Mouse (Mus musculus) layer of hippocampus, postnatal 36 days (tissue): ENCODE measurements around the gene Pef1. TPM values are rescaled to one million over a fixed set of nuclear protein-coding genes. Genes with fewer than 3 reads are reported as not detected.

Source experiments
- DNase-seq, 2 experiments: peaks; one replicate each; pipeline ENCODE4 v3.0.0; 2022
- total RNA-seq, 2 experiments: library from RNA; stranded (reverse); gene quantifications; 2 replicates each; pipeline ENCODE4 v1.2.3; 2021

Pef1 gene
- total RNA-seq, 2 experiments from 2014 or later: 63.7 TPM

GRCm38 (mm10) chr4:130139214-130139492 is 36.8 kb downstream of the Pef1 start, which contains the start of gene Hcrtr1:
Gene Hcrtr1 (minus strand): TSS chr4:130139359.
- no peak for DNase-seq

DNA sequence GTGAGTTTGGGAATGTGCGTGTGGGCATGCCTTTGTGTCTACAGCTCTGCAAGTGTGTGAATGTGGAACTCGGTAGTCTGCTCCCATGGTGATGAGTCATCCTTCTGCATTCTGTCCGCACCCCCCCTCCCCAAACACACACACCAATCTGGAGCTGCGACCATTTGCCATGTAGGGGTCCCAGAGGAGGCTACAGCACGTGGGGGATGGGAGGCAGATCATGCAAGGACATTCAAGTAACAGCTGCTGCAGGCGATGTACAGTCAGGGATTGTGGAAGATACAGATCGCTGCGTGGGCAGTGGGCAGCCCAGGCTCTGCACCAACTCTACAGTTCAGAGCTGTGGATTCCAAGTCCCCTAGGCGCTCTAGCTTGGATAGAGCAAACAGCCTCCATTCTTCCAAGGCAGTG is 38.6 kb downstream of the Pef1 start:
- peak; percentile 47 to 51 for DNase-seq

GRCm38 (mm10) chr4:130141786-130142185 is 39.4 kb downstream of the Pef1 start:
- no peak for DNase-seq

GRCm38 (mm10) chr4:130148405-130148804 is 46.0 kb downstream of the Pef1 start:
- DNase-seq: no peak

DNA sequence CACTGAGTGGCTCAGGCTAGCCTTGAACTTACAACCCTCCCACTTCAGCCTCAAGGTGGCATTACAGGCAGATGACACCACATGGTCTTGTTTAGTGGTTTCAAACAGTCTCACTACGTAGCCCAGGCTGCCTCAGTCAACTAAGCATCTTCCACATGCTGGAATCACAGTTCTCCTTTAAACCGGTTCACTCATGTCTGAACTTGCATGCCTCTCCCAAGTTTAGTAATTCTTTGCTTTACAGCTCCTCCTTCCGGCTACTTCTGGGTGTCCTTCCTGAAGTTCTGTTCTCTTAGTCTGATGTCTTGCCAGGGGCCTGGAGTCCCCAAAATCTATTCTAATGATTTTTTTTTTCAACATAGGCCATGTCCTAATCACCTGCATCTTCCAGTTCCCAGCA is 51.9 kb downstream of the Pef1 start:
- DNase-seq: no peak

GRCm38 (mm10) chr4:130156812-130157371 is 54.5 kb downstream of the Pef1 start:
- DNase-seq: no peak

GRCm38 (mm10) chr4:130161349-130161748 is 59.0 kb downstream of the Pef1 start:
- DNase-seq: no peak

- no peak for DNase-seq
These were observed 61.1 kb downstream of the Pef1 start for GRCm38 (mm10) chr4:130163391-130163861.

DNA sequence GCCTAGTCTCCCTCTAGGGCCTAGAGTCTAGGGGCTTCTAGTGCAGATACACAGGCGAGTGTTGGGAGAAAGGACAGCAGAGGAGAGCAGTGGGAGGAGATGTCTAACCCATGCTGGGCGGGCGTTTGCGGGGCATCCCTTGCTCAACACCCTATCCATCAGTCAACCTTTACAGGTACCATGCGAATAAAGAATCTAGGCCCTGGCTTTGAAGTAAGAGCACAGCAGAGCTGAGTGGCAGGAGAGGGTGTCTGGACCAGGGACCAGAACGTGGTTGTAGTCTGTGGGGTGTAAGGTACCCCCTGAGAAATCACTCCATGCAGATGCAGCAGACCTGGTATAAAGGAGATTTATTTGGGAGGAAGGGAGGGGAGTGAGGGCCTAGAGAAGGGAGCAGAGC is 61.8 kb downstream of the Pef1 start:
- no peak for DNase-seq

DNA sequence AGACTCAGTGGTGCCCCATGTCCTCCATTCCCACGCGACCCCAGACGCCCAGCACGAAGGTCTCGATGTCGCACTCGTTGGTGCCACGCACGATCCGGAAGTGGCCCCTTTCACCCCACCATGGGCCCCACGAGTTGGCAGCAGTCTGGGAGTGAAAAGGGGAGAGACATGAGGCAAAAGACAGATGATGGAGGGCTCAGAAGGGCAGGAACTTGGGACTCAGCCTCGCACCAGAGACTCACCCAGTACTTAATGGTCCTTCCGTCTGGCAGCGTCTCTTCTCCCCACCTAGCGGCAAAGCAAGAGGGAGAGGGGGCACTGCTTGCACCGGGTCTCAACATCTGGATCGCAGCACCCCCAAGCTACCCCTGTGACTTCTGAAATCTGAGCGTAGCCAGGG is 63.7 kb downstream of the Pef1 start:
- DNase-seq: no peak

GRCm38 (mm10) chr4:130166592-130166991 is 64.2 kb downstream of the Pef1 start:
- no peak for DNase-seq

- no peak for DNase-seq
These were observed 65.0 kb downstream of the Pef1 start for GRCm38 (mm10) chr4:130167321-130167720.

GRCm38 (mm10) chr4:130167814-130168213 is 65.5 kb downstream of the Pef1 start:
- DNase-seq: no peak

- DNase-seq: no peak
These were observed 66.2 kb downstream of the Pef1 start for GRCm38 (mm10) chr4:130168280-130169183.

GRCm38 (mm10) chr4:130169411-130169971 is 67.1 kb downstream of the Pef1 start:
- no peak for DNase-seq

GRCm38 (mm10) chr4:130170362-130170761 is 68.0 kb downstream of the Pef1 start:
- DNase-seq: no peak

DNA sequence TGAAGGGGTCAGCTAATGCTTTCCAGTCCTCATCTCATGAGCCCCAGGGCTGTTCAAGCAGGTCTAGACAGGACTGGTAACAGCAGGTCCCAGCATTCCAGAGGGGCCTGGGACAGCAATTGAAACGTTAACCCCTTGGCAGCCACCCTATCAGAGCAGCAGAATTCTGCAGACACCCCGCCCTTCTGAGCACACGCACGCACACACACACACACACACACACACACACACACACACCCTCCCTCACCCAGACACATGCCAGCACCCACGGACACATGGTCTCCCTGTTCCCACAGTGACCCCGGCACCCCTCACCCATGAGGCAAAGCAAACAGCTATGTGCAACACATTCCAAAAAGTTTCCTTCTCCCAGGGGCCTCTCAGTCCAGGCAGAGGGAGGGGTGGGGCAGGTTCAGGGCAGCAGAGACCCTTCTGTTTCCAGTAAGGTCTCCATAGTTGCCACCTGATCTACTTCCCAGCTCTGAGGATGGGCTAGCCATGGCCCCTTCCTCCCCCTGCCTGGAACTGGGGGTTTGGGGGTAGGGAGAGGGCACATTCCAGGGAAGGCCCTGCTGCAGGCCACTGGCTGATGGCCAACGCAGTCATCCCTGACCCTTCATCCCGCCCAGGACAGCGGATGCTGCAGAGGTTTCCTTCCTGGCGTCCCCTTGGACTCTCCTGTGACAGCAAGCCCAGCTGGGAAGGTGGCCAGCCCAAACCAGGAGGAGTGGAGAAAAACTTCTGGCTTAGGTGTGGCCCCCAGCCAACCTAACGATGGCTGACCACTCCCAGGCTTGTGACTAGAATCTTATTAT is 69.8 kb downstream of the Pef1 start:
- no peak for DNase-seq

DNA sequence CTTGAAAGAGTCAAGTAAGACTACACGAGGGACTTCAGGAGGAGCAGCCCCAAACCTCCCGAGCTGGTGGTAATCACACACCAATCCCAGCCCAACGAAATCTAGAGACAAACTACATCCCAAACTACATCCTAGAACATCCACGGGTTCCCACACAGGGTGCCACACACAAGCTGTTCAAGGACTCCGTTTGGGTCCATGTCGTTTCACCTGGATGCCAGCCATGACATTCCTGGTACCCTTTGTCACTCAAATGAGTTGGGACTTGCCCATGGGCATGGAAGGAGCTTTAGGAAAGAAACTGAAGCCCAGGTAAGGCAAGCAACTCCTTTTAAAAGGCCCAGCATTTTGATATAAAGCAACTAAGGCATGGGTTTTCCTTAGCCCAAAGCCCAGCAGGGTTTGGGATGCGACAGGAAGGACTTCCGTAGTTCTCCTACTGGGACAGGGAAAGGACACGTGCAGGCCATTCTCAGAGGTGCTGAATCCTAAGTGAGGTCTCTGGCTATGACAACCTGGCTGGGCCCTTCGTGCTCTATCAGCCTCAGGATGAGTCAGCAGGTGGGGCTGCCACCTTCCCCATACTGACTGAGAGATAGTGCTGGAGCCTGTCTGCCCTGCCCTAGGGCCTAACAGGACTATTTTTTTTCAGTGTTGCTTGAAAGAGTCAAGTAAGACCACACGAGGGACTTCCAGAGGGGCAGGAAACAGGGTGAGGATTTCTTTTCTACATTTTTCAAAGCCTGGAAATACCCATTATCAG is 70.9 kb downstream of the Pef1 start:
- DNase-seq: no peak

DNA sequence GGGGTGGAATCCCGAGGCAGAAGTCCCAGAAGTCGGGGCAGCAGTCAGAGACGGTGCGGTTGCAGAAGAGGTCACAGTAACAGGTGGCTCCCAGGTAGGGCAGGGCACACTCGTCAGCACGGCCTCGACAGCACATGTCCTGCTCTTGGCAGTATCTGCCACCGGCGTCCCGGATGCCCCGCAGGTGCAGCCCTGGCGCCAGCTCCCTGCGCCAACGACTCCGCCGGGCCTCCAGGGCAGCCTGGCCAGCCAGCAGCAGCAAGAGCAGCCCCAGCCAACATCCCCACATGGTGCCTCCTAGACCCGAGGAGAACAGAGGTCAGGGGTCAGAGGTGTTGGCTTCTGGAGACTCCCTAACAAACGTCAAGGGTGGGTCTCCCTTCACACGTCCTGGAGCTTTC is 71.6 kb downstream of the Pef1 start:
- DNase-seq: no peak

- DNase-seq: no peak
These were observed 72.1 kb downstream of the Pef1 start for GRCm38 (mm10) chr4:130174335-130175031.

- DNase-seq: no peak
These were observed 72.8 kb downstream of the Pef1 start, which contains the start of gene Tinagl1 for GRCm38 (mm10) chr4:130175072-130175711. Gene Tinagl1 (minus strand): TSS chr4:130175122.
